Mouse (Mus musculus): ENCODE results near the gene Twf2. TPM values are rescaled to one million over a fixed set of nuclear protein-coding genes. Genes with fewer than 3 reads are reported as not detected.

The Twf2 gene
- polyA plus RNA-seq, 1 experiment: 21.2 TPM

- Histone ChIP-seq H3K27me3 (ENCODE audit: control insufficient read depth, insufficient read depth, low read length) (no peaks in the 10 kb centered on the region), H3K27ac (ENCODE audit: insufficient read depth, low read depth, low read length) (no peak overlapping the region), H3K4me3 (ENCODE audit: low read depth, low read length) (no peak overlapping the region), H3K4me1 (ENCODE audit: control insufficient read depth, insufficient read depth, insufficient read length, low read length) (no peaks in the 10 kb centered on the region), H3K36me3 (ENCODE audit: control insufficient read depth, insufficient read depth, low read length) (peaks cover 82% of the 10 kb centered on the region)
- WGBS: 88% methylated on average over 23 of the region's 23 CpGs
- TF ChIP-seq CTCF (IDR thresholded peaks at IDR 0.05; ENCODE audit: extremely low read depth, insufficient read length, insufficient replicate concordance, low read depth, low read length): no peak
- TF ChIP-seq POLR2A (IDR thresholded peaks at IDR 0.05; ENCODE audit: low read depth, low read length): no peak
Measured at GRCm38 (mm10) chr9:106236156-106236817, 33.4 kb downstream of the Twf2 start.

- H3K27me3 ChIP-seq (ENCODE audit: control insufficient read depth, insufficient read depth, low read length): no peaks in the 10 kb centered on the region
- no peaks in the 10 kb centered on the region for H3K4me1 ChIP-seq (ENCODE audit: control insufficient read depth, insufficient read depth, insufficient read length, low read length)
- H3K27ac ChIP-seq (ENCODE audit: insufficient read depth, low read depth, low read length): no peak overlapping the region
- 89% methylated on average over 3 of the region's 3 CpGs for WGBS
- TF ChIP-seq POLR2A (IDR thresholded peaks at IDR 0.05; ENCODE audit: low read depth, low read length) (no peak), CTCF (IDR thresholded peaks at IDR 0.05; ENCODE audit: extremely low read depth, insufficient read length, insufficient replicate concordance, low read depth, low read length) (no peak)
- H3K4me3 ChIP-seq (ENCODE audit: low read depth, low read length): no peak overlapping the region
- H3K36me3 ChIP-seq (ENCODE audit: control insufficient read depth, insufficient read depth, low read length): peaks cover 85% of the 10 kb centered on the region
Measured at GRCm38 (mm10) chr9:106236818-106237211, 33.9 kb downstream of the Twf2 start.

GRCm38 (mm10) chr9:106237401-106237800 is 34.5 kb downstream of the Twf2 start:
- TF ChIP-seq CTCF (IDR thresholded peaks at IDR 0.05; ENCODE audit: extremely low read depth, insufficient read length, insufficient replicate concordance, low read depth, low read length) (no peak), POLR2A (IDR thresholded peaks at IDR 0.05; ENCODE audit: low read depth, low read length) (no peak)
- Histone ChIP-seq H3K4me1 (ENCODE audit: control insufficient read depth, insufficient read depth, insufficient read length, low read length) (no peaks in the 10 kb centered on the region), H3K27ac (ENCODE audit: insufficient read depth, low read depth, low read length) (no peak overlapping the region), H3K36me3 (ENCODE audit: control insufficient read depth, insufficient read depth, low read length) (peaks cover 91% of the 10 kb centered on the region), H3K4me3 (ENCODE audit: low read depth, low read length) (no peak overlapping the region), H3K27me3 (ENCODE audit: control insufficient read depth, insufficient read depth, low read length) (no peaks in the 10 kb centered on the region)
- 90% methylated on average over 8 of the region's 8 CpGs for WGBS

- TF ChIP-seq POLR2A (IDR thresholded peaks at IDR 0.05; ENCODE audit: low read depth, low read length): no peak
- no peak for TF ChIP-seq CTCF (IDR thresholded peaks at IDR 0.05; ENCODE audit: extremely low read depth, insufficient read length, insufficient replicate concordance, low read depth, low read length)
- Histone ChIP-seq H3K27me3 (ENCODE audit: control insufficient read depth, insufficient read depth, low read length) (no peaks in the 10 kb centered on the region), H3K4me1 (ENCODE audit: control insufficient read depth, insufficient read depth, insufficient read length, low read length) (no peaks in the 10 kb centered on the region), H3K27ac (ENCODE audit: insufficient read depth, low read depth, low read length) (no peak overlapping the region), H3K4me3 (ENCODE audit: low read depth, low read length) (no peak overlapping the region), H3K36me3 (ENCODE audit: control insufficient read depth, insufficient read depth, low read length) (peaks cover 92% of the 10 kb centered on the region)
- WGBS: 92% methylated on average over 10 of the region's 10 CpGs
Measured at GRCm38 (mm10) chr9:106237878-106238277, 35.0 kb downstream of the Twf2 start.

- TF ChIP-seq POLR2A (IDR thresholded peaks at IDR 0.05; ENCODE audit: low read depth, low read length): no peak
- peak; percentile 9; the same call in 1 of the 2 replicates for TF ChIP-seq CTCF (IDR thresholded peaks at IDR 0.05; ENCODE audit: extremely low read depth, insufficient read length, insufficient replicate concordance, low read depth, low read length)
- Histone ChIP-seq H3K4me1 (ENCODE audit: control insufficient read depth, insufficient read depth, insufficient read length, low read length) (peaks cover 1% of the 10 kb centered on the region; the same call in 1 of the 2 replicates), H3K27ac (ENCODE audit: insufficient read depth, low read depth, low read length) (no peak overlapping the region), H3K27me3 (ENCODE audit: control insufficient read depth, insufficient read depth, low read length) (no peaks in the 10 kb centered on the region), H3K4me3 (ENCODE audit: low read depth, low read length) (no peak overlapping the region), H3K36me3 (ENCODE audit: control insufficient read depth, insufficient read depth, low read length) (peaks cover 66% of the 10 kb centered on the region)
- 84% methylated on average over 10 of the region's 10 CpGs for WGBS
Measured at GRCm38 (mm10) chr9:106241541-106242164, 38.7 kb downstream of the Twf2 start.

GRCm38 (mm10) chr9:106242813-106243488 is 40.0 kb downstream of the Twf2 start:
- Histone ChIP-seq H3K4me1 (ENCODE audit: control insufficient read depth, insufficient read depth, insufficient read length, low read length) (peaks cover 3% of the 10 kb centered on the region; the same call in 1 of the 2 replicates), H3K27ac (ENCODE audit: insufficient read depth, low read depth, low read length) (peak overlapping the region; percentile 8; the same call in 1 of the 2 replicates), H3K27me3 (ENCODE audit: control insufficient read depth, insufficient read depth, low read length) (no peaks in the 10 kb centered on the region), H3K36me3 (ENCODE audit: control insufficient read depth, insufficient read depth, low read length) (peaks cover 54% of the 10 kb centered on the region), H3K4me3 (ENCODE audit: low read depth, low read length) (no peak overlapping the region)
- TF ChIP-seq CTCF (IDR thresholded peaks at IDR 0.05; ENCODE audit: extremely low read depth, insufficient read length, insufficient replicate concordance, low read depth, low read length) (no peak), POLR2A (IDR thresholded peaks at IDR 0.05; ENCODE audit: low read depth, low read length) (no peak)
- 78% methylated on average over 19 of the region's 19 CpGs for WGBS

GRCm38 (mm10) chr9:106249550-106249949 is 46.6 kb downstream of the Twf2 start:
- WGBS: 27% methylated on average over 11 of the region's 11 CpGs
- H3K4me1 ChIP-seq (ENCODE audit: control insufficient read depth, insufficient read depth, insufficient read length, low read length): peaks cover 34% of the 10 kb centered on the region
- H3K36me3 ChIP-seq (ENCODE audit: control insufficient read depth, insufficient read depth, low read length): peaks cover 4% of the 10 kb centered on the region; the same call in 1 of the 2 replicates
- H3K4me3 ChIP-seq (ENCODE audit: low read depth, low read length): no peak overlapping the region
- TF ChIP-seq CTCF (IDR thresholded peaks at IDR 0.05; ENCODE audit: extremely low read depth, insufficient read length, insufficient replicate concordance, low read depth, low read length) (no peak), POLR2A (IDR thresholded peaks at IDR 0.05; ENCODE audit: low read depth, low read length) (no peak)
- peak overlapping the region; percentile 97 for H3K27ac ChIP-seq (ENCODE audit: insufficient read depth, low read depth, low read length)
- H3K27me3 ChIP-seq (ENCODE audit: control insufficient read depth, insufficient read depth, low read length): no peaks in the 10 kb centered on the region

All from small intestine, adult 2 months (tissue).